Mouse (Mus musculus) intestine, embryonic 16.5 days (tissue): Measurements from ENCODE around the gene Itgal. TPM values are rescaled to one million over a fixed set of nuclear protein-coding genes. Genes with fewer than 3 reads are reported as not detected.
"Not testable (repeated sequence)": the region's sequence is repeated elsewhere in the genome, so short reads cannot be mapped to it uniquely, and the experiment has no call there.

Source experiments
- ATAC-seq: fragments of 200-750 bp; cut with Nextera tagmentation; 2 replicates; pipeline ENCODE4 v1.8.0; 2017; ENCODE audit warnings: moderate TSS enrichment, moderate library complexity
- H3K27ac ChIP-seq: fragments of 300-500 bp; sonication (generic); 2 replicates; pipeline ENCODE4 v1.5.1; 2014; ENCODE audit warnings: mild to moderate bottlenecking, low read length
- H3K27me3 ChIP-seq: fragments of 300-500 bp; sonication (generic); replicated peaks from 2 replicates; pipeline ENCODE4 v1.6.1; 2014; ENCODE audit warnings: low read length, control low read depth, mixed read lengths; ENCODE audit not compliant: control insufficient read depth, insufficient read depth
- H3K36me3 ChIP-seq: fragments of 300-500 bp; sonication (generic); 2 replicates; pipeline ENCODE4 v1.6.1; 2014; ENCODE audit warnings: low read length, control low read depth; ENCODE audit not compliant: control insufficient read depth, insufficient read depth
- H3K4me1 ChIP-seq: fragments of 300-500 bp; sonication (generic); 2 replicates; pipeline ENCODE4 v1.6.1; 2014; ENCODE audit warnings: low read length, control low read depth, mixed read lengths; ENCODE audit not compliant: control insufficient read depth, insufficient read depth
- H3K4me2 ChIP-seq: fragments of 300-500 bp; sonication (generic); 2 replicates; pipeline ENCODE4 v1.6.1; 2014; ENCODE audit warnings: low read depth, low read length, control low read depth
- H3K4me3 ChIP-seq: fragments of 300-500 bp; sonication (generic); 2 replicates; pipeline ENCODE4 v1.5.1; 2014; ENCODE audit warnings: mild to moderate bottlenecking, low read length
- H3K9ac ChIP-seq: fragments of 300-500 bp; sonication (generic); 2 replicates; pipeline ENCODE4 v1.6.1; 2014; ENCODE audit warnings: low read depth, low read length
- H3K9me3 ChIP-seq: fragments of 300-500 bp; sonication (generic); 2 replicates; pipeline ENCODE4 v1.6.1; 2016; ENCODE audit warnings: low read length, control low read depth; ENCODE audit not compliant: control insufficient read depth
- WGBS: fragments of 180-500 bp; shearing (Covaris S2); extraction: QIAGEN DNeasy Blood & Tissue Kit; methylation state at CpG from one replicate; pipeline ENCODE4 v1.1.7; 2014; 5-methylcytosine and 5-hydroxymethylcytosine counted together
- polyA plus RNA-seq: library from polyadenylated mRNA; unstranded; fragments of >200 nt; fragmentation: Nextera tagmentation; extraction: Ambion mirVana; gene quantifications from 2 replicates; pipeline ENCODE4 v1.2.1, GENCODE M21; 2015

The Itgal gene
- polyA plus RNA-seq, 1 experiment from 2014 or later = 2.4 TPM

DNA sequence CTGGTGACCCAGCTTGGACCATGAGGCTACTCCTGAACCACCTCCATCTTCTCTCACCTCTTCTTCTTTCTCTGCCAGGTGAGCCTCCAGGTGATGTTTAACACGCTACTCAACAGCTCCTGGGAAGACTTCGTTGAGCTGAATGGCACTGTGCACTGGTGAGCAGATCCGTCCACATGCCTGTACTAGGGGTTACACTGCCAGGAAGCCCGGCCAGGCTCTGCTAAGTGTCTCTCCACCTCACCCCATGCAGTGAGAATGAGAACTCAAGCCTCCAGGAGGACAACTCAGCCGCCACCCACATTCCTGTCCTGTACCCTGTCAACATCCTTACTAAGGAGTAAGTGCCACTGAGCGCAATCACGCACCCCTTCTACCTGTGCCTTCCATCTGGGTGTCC lies 28.9 kb downstream of the Itgal start:
- no peaks in the 10 kb centered on the region for H3K27me3 ChIP-seq
- H3K4me3 ChIP-seq = no peak overlapping the region
- 82% methylated on average over 7 of the region's 7 CpGs for WGBS
- no peak overlapping the region for H3K27ac ChIP-seq
- H3K9me3 ChIP-seq = no peaks in the 10 kb centered on the region
- no peak for ATAC-seq
- no peak overlapping the region for H3K9ac ChIP-seq
- no peaks in the 10 kb centered on the region for H3K4me1 ChIP-seq
- no peak overlapping the region for H3K4me2 ChIP-seq
- no peaks in the 10 kb centered on the region for H3K36me3 ChIP-seq

DNA sequence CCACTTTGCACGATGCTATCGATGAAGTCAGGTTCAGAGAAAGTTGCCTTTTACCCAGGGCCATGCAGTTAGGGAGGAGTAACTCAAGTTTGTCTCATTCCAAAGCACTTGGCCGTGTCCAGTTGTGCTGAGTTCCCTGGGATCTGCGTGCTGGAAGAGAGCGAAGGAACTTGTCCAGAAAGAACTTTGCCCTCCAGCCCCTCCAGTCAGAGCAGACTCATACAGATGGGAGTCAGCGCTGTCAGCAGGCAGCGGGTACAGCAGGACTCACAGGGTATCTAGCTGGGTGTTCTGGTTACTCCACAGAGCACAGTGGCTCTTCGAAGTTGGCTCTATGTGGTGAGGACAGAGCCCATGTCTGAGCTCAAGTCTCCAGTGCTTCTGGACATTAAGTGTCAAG lies 29.5 kb downstream of the Itgal start:
- H3K4me3 ChIP-seq = no peak overlapping the region
- H3K27me3 ChIP-seq = no peaks in the 10 kb centered on the region
- WGBS = 81% methylated on average over 8 of the region's 8 CpGs
- H3K27ac ChIP-seq = no peak overlapping the region
- H3K36me3 ChIP-seq = no peaks in the 10 kb centered on the region
- H3K4me2 ChIP-seq = no peak overlapping the region
- H3K4me1 ChIP-seq = no peaks in the 10 kb centered on the region
- no peak overlapping the region for H3K9ac ChIP-seq
- no peaks in the 10 kb centered on the region for H3K9me3 ChIP-seq
- ATAC-seq = no peak

DNA sequence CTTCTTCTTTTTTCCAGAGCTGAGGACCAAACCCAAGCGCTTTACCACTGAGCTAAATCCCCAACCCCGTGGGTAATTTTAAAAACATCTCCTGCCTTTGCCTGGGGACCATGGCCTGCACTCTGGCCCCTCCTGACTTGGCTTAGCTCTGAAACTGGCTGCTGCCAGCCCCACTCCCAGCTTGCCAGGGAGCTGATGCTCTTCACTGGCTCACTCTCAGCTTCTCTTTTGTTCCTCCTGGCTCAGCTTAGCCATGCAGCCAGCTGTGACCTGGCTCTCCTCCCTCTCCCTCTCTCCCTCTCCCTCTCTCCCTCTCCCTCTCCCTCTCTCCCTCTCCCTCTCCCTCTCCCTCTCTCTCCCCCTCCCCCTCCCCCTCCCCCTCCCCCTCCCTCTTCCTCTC lies 30.6 kb downstream of the Itgal start:
- no peak overlapping the region for H3K4me2 ChIP-seq
- H3K4me1 ChIP-seq = no peaks in the 10 kb centered on the region
- no peaks in the 10 kb centered on the region for H3K27me3 ChIP-seq
- H3K36me3 ChIP-seq = no peaks in the 10 kb centered on the region
- no peak overlapping the region for H3K9ac ChIP-seq
- no peak overlapping the region for H3K4me3 ChIP-seq
- 58% methylated on average over 2 of the region's 2 CpGs for WGBS
- H3K9me3 ChIP-seq = no peaks in the 10 kb centered on the region
- ATAC-seq = no peak
- H3K27ac ChIP-seq = no peak overlapping the region

DNA sequence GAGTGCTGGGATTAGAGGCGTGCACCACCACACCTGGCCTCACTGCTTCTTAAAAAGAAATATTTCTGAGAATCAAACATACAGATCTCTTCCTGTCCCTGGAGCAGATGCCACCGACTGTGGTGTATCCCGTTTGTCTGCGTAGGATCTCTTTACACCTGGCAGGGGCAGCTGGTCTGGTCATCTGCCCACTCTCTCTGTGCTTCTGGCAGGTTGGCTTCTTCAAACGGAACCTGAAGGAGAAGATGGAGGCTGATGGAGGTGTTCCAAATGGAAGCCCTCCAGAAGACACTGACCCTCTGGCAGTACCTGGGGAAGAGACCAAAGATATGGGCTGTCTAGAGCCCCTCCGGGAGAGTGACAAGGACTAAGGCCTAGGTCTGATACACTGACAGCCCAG lies 37.2 kb downstream of the Itgal start:
- Histone ChIP-seq H3K9me3 (no peaks in the 10 kb centered on the region), H3K4me1 (no peaks in the 10 kb centered on the region), H3K27me3 (no peaks in the 10 kb centered on the region), H3K36me3 (no peaks in the 10 kb centered on the region), H3K4me2 (no peak overlapping the region), H3K27ac (no peak overlapping the region), H3K4me3 (no peak overlapping the region), H3K9ac (no peak overlapping the region)
- WGBS = 88% methylated on average over 6 of the region's 6 CpGs
- ATAC-seq = no peak

DNA sequence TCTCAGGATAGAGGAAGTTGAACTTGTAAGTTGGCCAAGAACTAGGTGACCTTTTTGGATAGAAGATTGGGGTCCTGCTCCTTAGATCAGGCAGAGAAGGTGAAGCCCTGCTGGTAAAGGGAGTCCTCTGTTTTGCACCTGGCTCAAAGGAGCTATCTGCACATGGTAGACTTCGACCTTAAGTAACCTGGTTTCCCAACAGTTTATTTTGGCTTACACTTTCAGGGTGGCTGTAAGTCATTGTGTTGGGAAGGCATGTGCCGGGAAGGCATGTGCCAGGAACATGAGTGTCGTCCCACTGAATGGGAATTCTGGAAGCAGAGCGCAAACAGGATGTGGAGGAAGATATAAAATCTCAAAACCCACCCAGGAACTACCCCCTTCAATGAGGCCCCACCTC lies 39.5 kb downstream of the Itgal start:
- ATAC-seq = no peak

DNA sequence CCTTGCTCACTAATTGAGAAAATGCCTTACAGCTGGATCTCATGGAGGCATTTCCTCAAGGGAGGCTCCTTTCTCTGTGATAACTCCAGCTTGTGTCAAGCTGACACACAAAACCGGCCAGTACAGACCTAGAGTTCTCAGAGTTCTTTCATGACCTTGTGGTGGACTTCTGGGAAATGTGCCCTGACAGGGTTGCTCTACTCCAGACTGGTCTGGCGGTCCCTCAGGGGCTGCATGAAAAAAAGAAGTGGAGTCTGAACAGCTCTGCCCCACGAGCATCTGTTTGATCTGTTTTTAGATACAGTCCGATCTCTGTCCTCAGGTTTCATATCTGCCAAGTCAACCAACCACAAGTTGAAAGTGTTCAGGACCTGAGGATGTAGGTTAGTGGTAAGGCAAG lies 41.6 kb downstream of the Itgal start:
- no peak overlapping the region for H3K4me2 ChIP-seq
- H3K9me3 ChIP-seq = no peaks in the 10 kb centered on the region
- no peaks in the 10 kb centered on the region for H3K4me1 ChIP-seq
- H3K36me3 ChIP-seq = no peaks in the 10 kb centered on the region; the same call in 1 of the 2 replicates
- no peak overlapping the region for H3K27ac ChIP-seq
- WGBS = 74% methylated on average over 4 of the region's 4 CpGs
- no peaks in the 10 kb centered on the region for H3K27me3 ChIP-seq
- no peak overlapping the region for H3K4me3 ChIP-seq
- ATAC-seq = no peak
- H3K9ac ChIP-seq = no peak overlapping the region

More for the DNA sequence above, 39.5 kb downstream of the Itgal start:
- H3K27me3 ChIP-seq = no peaks in the 10 kb centered on the region
- no peak overlapping the region for H3K27ac ChIP-seq
- H3K9me3 ChIP-seq = no peaks in the 10 kb centered on the region
- H3K36me3 ChIP-seq = no peaks in the 10 kb centered on the region
- no peak overlapping the region for H3K9ac ChIP-seq
- no peak overlapping the region for H3K4me3 ChIP-seq
- no peak overlapping the region for H3K4me2 ChIP-seq
- H3K4me1 ChIP-seq = no peaks in the 10 kb centered on the region
- WGBS = 86% methylated on average over 4 of the region's 4 CpGs

DNA sequence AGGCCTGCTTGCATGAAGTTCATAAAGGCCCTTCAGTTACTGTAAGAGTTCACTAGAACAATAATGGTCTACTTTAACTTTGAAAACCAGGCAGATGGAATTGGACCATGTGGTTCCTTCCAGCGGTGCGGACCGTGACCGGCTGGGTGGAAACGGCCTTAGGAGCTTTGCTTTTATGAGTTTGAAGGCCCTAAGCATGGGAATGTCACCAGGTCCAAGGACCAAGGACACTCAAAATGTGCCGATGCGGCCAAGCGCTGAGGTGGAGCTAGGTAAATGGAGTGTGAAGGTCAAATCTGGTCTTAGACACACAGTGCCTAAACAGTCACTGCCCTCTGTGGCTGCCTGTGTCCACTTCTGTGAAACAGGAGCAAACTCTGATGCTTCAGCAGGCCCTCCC lies 45.3 kb downstream of the Itgal start:
- H3K4me2 ChIP-seq = no peak overlapping the region
- H3K9ac ChIP-seq = no peak overlapping the region
- peaks cover 12% of the 10 kb centered on the region for H3K36me3 ChIP-seq
- H3K9me3 ChIP-seq = no peaks in the 10 kb centered on the region
- peaks cover 19% of the 10 kb centered on the region for H3K4me1 ChIP-seq
- H3K4me3 ChIP-seq = no peak overlapping the region
- 90% methylated on average over 8 of the region's 8 CpGs for WGBS
- ATAC-seq = no peak
- peak overlapping the region; percentile 23; the same call in 1 of the 2 replicates for H3K27ac ChIP-seq
- no peaks in the 10 kb centered on the region for H3K27me3 ChIP-seq

DNA sequence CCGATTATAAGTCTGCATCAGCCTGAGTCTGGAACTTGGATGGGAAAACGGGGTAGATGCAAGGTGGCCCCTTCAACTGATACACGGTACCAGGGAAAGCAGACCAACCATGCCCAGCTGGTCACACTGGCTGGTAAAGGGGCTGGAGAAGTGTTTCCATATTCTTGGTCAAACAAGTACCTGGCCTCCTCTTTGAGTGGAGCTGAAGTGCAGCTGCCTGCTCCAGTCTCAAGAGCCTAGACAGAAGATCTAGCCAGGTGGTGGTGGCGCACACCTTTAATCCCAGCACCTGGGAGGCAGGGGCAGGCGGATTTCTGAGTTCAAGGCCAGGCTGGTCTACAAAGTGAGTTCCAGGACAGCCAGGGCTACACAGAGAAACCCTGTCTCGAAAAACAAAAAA lies 45.8 kb downstream of the Itgal start:
- ATAC-seq, H3K4me3 ChIP-seq, H3K4me2 ChIP-seq, H3K9me3 ChIP-seq, H3K27ac ChIP-seq, H3K9ac ChIP-seq, H3K27me3 ChIP-seq: not testable (repeated sequence)
- H3K36me3 ChIP-seq = peaks cover 12% of the 10 kb centered on the region
- WGBS = 88% methylated on average over 6 of the region's 6 CpGs
- peaks cover 21% of the 10 kb centered on the region for H3K4me1 ChIP-seq

DNA sequence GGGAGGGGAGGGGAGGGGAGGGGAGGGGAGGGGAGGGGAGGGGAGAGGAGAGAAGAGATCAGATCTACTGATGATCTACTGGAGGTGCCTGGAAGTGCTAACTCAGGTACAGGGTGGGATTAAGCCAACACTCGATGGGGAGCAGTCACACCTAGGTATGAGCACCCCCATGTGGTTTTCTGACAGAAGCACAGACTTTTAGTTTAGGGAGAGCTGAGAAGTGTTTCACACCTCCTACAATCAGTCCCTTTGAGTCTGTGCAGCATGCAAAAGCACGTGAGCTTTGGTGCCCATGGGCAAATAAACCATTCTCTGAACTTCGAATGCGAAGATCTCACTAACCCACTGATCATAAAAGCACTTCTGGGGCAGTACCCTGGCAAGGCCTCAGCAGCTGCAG lies 46.3 kb downstream of the Itgal start:
- no peaks in the 10 kb centered on the region for H3K27me3 ChIP-seq
- WGBS = 48% methylated on average over 4 of the region's 4 CpGs
- no peaks in the 10 kb centered on the region for H3K9me3 ChIP-seq
- peak overlapping the region; percentile 73 for H3K27ac ChIP-seq
- H3K4me3 ChIP-seq = no peak overlapping the region
- peaks cover 25% of the 10 kb centered on the region for H3K4me1 ChIP-seq
- no peak for ATAC-seq
- H3K36me3 ChIP-seq = peaks cover 12% of the 10 kb centered on the region
- no peak overlapping the region for H3K9ac ChIP-seq
- H3K4me2 ChIP-seq = no peak overlapping the region

DNA sequence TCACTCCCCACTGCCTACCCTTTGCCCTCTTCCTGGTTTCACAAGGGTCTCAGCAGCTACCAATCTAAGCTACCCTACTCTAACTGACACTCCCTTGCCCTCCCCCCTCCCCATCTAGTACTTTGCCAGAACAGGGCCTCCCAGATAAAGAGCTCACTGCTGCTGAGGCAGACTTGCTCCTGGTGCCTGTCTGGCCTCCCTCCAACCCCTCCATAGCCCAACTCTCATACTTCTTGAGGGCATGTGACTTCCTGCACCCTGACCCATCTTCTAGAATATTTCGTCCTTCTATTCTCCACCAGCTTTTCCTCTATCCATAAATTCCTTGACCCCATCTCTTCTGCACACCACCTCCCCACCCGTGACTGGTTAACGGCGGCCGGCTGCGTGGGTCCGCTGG lies 46.8 kb downstream of the Itgal start:
- WGBS = 92% methylated on average over 7 of the region's 7 CpGs
- peaks cover 12% of the 10 kb centered on the region for H3K36me3 ChIP-seq
- no peaks in the 10 kb centered on the region for H3K9me3 ChIP-seq
- no peak overlapping the region for H3K4me3 ChIP-seq
- H3K9ac ChIP-seq = no peak overlapping the region
- peak overlapping the region; percentile 73 for H3K27ac ChIP-seq
- H3K4me1 ChIP-seq = peaks cover 25% of the 10 kb centered on the region
- 0 out of 2 replicates have a peak overlapping the region, but pooled peaks have one; percentile 23 for H3K4me2 ChIP-seq
- no peaks in the 10 kb centered on the region for H3K27me3 ChIP-seq
- ATAC-seq = no peak
